Mouse (Mus musculus): ENCODE measurements around the gene Cd151.

DNA sequence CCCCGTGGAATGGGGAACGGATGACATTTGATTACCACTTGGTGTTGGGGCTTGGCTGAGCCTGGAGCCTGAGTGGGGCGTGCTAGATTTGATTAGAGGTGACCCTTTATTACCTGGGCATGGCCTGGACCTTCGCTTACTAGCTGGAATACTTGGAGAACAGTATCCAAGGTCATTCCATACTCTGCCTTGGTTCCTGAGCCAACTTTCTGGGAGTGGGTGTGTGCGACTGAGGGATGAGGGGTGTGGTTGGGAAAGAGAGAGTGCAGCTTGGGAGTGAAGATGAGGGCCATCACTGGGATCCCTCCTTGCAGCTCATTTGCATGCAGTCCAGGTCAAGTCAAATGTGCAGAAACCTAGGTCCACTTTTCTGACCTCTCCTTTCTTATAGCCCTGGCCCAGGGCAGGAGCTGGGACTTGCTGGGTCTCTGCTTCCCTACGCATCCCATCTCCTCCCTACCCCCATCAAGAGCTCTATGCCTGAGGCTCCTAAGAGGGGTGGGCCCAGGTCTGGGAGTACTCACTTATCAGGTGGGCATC, 16.0 kb downstream of the Cd151 start:
- TF ChIP-seq CTCF (IDR thresholded peaks at IDR 0.05; ENCODE audit: extremely low read depth, insufficient read depth, low read length) = no peak
- TF ChIP-seq POLR2A (IDR thresholded peaks at IDR 0.05; ENCODE audit: extremely low read depth, insufficient read depth, low read length) = no peak
